Mouse (Mus musculus) kidney, adult 2 months (tissue): ENCODE results near the gene Gatd1. TPM values are rescaled to one million over a fixed set of nuclear protein-coding genes. Genes with fewer than 3 reads are reported as not detected.

Experiments used
- DNase-seq: peaks from one replicate; pipeline ENCODE4 v3.0.0; 2021
- H3K27ac ChIP-seq: fragments of 200-500 bp; 2 replicates; pipeline ENCODE4 v1.5.1; 2012; ENCODE audit warnings: low read depth, low read length, control low read depth, inconsistent platforms; ENCODE audit not compliant: insufficient read depth
- H3K27me3 ChIP-seq: fragments of 200-500 bp; replicated peaks from 2 replicates; pipeline ENCODE4 v1.6.1; 2012; ENCODE audit warnings: mild to moderate bottlenecking, moderate library complexity, low read length, inconsistent platforms; ENCODE audit not compliant: control insufficient read depth, insufficient read depth
- H3K36me3 ChIP-seq: fragments of 200-500 bp; 2 replicates; pipeline ENCODE4 v1.6.1; 2012; ENCODE audit warnings: mild to moderate bottlenecking, moderate library complexity, low read length, inconsistent platforms; ENCODE audit not compliant: control insufficient read depth, insufficient read depth
- H3K4me1 ChIP-seq: fragments of 200-500 bp; 2 replicates; pipeline ENCODE4 v1.6.1; 2011; ENCODE audit warnings: low read length; ENCODE audit not compliant: control insufficient read depth, insufficient read depth
- H3K4me3 ChIP-seq: fragments of 200-500 bp; 2 replicates; pipeline ENCODE4 v1.5.1; 2011; ENCODE audit warnings: mild to moderate bottlenecking, low read depth, low read length, control low read depth; ENCODE audit not compliant: insufficient read depth
- CTCF ChIP-seq: fragments of 200-500 bp; conservative IDR thresholded peaks from 2 replicates; pipeline ENCODE4 v1.5.1; 2011; ENCODE audit warnings: low read depth, mild to moderate bottlenecking, control low read depth, low read length, moderate library complexity, mixed read lengths; ENCODE audit not compliant: insufficient read depth, insufficient read length
- POLR2A ChIP-seq: fragments of 200-500 bp; IDR thresholded peaks from one replicate; pipeline ENCODE4 v1.6.1; 2011; ENCODE audit warnings: low read depth, low read length, control low read depth
- WGBS: fragments of 180-500 bp; shearing (Covaris S2); methylation state at CpG from one replicate; pipeline ENCODE4 v1.1.7; 2018; 5-methylcytosine and 5-hydroxymethylcytosine counted together
- polyA plus RNA-seq: library from polyadenylated mRNA; depleted of rRNA; stranded (reverse); fragments of >200 nt; gene quantifications from 2 replicates; pipeline ENCODE4 v1.2.3, GENCODE M21; 2012; rRNA removed

The Gatd1 gene
- polyA plus RNA-seq = 51.7 and 58.4 TPM in 2 replicates

DNA sequence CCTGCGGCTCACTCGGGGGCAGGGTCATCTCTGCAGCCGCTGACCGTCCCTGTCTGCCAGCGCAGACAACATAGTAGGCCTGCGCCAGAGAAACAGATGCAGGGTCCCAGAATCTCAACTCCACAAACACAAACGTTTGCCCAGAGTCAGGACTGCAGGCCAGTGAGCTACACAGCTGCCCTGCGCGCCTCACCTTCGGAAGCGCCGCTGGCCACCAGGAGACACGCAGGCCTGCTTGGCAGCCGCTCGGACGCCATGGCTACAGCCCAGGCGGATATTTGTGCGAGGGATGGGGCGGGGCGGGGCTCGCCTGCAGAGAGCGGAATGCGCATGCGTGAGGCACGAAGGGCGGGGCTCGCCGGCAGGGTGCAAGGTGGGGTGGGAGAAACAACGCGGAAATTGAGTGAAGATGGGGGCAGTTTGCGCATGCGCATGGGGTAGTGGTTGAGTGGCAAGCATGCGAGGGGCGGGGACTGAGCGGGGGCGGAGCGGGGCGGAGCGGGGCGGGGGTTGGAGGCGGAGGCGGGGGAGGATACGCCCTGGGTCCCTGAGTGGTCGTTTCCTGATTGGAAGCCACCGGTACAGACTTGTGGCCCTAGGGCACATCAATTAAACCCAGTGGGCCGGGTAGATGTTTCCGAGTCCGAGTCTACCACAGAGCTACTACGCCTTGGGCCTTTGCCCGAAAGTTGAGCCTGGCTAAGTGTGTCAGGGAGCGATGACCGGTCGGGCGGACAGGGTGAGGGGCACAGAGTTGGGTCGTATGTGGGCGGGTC, at the start of gene Gatd1:
Gene Gatd1, minus strand, starts transcription at position 328 of the 776 bp plus-strand sequence.
- H3K36me3 ChIP-seq = no peaks in the 10 kb centered on the region; the same call in 1 of the 2 replicates
- under 1% methylated on average over 50 of the region's 56 CpGs for WGBS
- no peaks in the 10 kb centered on the region for H3K27me3 ChIP-seq
- peak within 1 kb of the TSS; percentile 89 for H3K4me3 ChIP-seq
- peaks cover 4% of the 10 kb centered on the region; the same call in 1 of the 2 replicates for H3K4me1 ChIP-seq
- H3K27ac ChIP-seq = peak within 1 kb of the TSS; percentile 74
- DNase-seq = peak; percentile 100
- 0 out of 2 replicates have a peak, but pooled peaks have one; percentile 0 for TF ChIP-seq CTCF
- TF ChIP-seq POLR2A = peak; percentile 84

DNA sequence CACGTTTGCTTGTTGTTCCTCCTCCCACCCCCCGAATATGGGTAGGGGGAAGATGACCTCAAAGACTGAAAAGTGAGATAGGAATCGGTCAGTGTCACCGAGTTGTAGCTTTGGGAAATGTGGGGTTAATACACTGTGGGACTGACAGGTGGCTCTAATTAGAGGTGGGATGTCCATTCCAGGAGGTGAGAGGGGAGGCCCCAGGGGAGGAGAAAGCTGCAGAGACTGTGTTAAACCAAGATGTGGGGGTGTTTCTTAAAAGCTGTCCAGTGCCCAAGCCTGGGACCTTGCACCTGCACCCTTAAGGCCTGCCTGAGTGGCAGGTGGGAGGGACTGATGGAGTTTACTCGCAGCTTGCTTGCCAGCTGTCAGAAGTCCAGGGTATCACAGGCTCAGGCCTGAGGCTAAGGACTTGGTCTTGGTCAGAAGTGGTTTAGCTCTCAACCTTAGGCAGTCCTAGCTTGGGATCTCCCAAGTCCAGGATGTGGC, 48.4 kb upstream of the Gatd1 start:
- TF ChIP-seq POLR2A (no peak), CTCF (no peak)
- DNase-seq = peak; percentile 88
- Histone ChIP-seq H3K36me3 (no peaks in the 10 kb centered on the region), H3K27ac (peak overlapping the region; percentile 44; the same call in 1 of the 2 replicates), H3K4me1 (peaks cover 10% of the 10 kb centered on the region), H3K4me3 (peak overlapping the region; percentile 66), H3K27me3 (no peaks in the 10 kb centered on the region)
- WGBS = 12% methylated on average over 5 of the region's 5 CpGs

DNA sequence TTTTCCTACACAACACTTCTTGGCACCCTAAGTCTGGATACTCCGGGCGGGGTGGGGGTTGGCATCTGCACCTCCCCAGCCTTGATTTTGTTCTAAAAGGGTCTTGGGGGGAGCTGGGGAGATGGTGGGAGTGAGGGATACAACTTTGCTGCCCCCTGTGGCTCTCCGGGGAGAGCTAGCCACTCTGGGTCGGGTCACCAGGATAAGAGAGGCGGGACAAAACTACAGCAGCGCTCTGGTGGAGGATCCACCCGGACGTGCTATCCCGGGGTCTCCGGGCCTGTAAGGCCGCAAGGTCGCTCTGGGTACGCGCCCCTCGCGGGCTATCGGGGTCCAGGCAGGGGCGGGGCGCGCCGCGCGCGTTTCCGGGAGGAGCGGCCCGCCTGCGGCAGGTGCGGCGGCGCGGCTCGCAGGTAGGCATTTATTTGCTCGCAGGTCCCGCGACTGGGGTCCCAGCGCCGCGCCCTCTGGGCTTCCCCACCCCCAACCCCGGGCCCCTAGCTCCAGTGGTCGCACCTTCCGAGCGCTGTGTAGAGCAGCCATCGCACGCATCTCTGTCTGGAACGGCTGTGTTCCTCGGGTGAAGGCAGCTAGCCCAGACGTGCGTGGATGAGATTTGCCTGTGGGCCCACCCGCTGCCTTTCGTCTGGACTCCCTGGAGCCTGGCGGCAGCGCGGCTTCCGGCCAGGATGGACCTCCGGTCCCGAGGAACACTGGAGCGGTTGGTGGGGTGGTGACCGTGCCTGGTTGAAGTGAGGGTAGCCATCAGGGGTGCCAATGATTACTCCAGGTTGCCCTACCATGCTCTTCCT, 47.8 kb upstream of the Gatd1 start:
- no peak for DNase-seq
- Histone ChIP-seq H3K27ac (peak overlapping the region; percentile 44), H3K4me1 (peaks cover 10% of the 10 kb centered on the region), H3K4me3 (peak overlapping the region; percentile 66), H3K27me3 (no peaks in the 10 kb centered on the region), H3K36me3 (no peaks in the 10 kb centered on the region)
- TF ChIP-seq CTCF (no peak; the same call in 1 of the 2 replicates), POLR2A (no peak)
- WGBS = 2% methylated on average over 59 of the region's 59 CpGs

DNA sequence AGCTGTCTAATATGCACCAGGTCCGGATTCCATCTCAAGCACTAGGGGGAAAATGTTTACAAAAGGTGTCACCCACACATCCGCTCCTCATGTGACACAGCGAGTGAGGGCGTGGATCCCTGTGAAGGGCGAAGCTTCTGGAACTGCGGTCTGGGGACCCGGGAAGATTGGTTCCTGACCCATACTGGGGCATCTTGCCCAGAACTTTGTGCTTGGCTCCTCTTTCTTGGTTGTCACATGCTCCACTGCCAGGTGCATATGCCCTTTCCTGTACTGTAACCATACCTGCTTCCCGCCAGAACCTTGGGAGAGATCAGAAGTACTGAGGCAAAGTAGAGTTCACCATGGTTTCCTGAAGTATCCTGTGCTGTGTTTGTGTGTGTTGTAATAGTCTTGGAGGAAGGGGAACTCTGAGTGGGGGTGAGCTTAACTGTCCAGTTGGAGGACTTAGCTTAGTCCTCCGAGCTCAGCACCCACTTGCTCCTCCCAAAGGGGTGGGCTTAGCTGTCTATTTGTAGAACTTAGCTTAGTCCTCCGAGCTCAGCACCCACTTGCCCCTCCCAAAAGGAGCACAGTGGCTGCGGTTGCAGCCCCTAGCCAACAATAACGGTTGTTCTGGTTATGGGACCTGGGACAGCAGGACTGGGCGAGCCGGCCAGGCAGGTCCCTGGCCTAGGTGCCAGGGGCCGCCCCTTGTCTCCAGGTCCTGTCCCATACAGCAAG, 46.6 kb upstream of the Gatd1 start, which contains the start of gene Cracr2b:
Gene Cracr2b, plus strand, starts transcription at position 704 of the 723 bp plus-strand sequence.
- TF ChIP-seq CTCF = no peak
- no peak for TF ChIP-seq POLR2A
- Histone ChIP-seq H3K27me3 (no peaks in the 10 kb centered on the region), H3K27ac (peak within 1 kb of the TSS; percentile 44), H3K4me3 (peak within 1 kb of the TSS; percentile 66), H3K36me3 (no peaks in the 10 kb centered on the region), H3K4me1 (peaks cover 13% of the 10 kb centered on the region)
- no peak for DNase-seq
- 72% methylated on average over 15 of the region's 15 CpGs for WGBS

DNA sequence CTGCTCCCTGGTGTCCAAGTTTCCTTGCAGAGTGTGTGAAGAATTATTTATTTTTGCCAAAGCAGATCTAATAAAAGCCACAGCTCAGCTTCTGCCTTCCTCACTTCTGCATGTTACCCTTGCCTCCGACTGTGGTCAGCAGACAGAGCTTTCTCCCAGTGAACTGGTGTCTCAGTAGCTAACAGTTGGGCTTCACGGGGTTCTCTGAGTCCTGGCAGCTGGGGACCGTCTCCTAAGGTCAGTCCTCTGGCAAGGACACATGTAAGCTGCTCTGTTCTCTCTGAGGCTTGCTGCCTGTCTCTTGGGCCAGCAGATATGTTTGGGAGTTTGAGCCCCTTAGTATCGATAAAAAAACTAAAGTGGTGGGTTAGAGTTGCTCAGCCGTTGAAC, 46.1 kb upstream of the Gatd1 start:
- no peak overlapping the region for H3K27ac ChIP-seq
- no peaks in the 10 kb centered on the region for H3K27me3 ChIP-seq
- peaks cover 13% of the 10 kb centered on the region for H3K4me1 ChIP-seq
- no peak for TF ChIP-seq CTCF
- no peak for TF ChIP-seq POLR2A
- H3K4me3 ChIP-seq = no peak overlapping the region
- DNase-seq = no peak
- 58% methylated on average over 5 of the region's 5 CpGs for WGBS
- no peaks in the 10 kb centered on the region for H3K36me3 ChIP-seq

DNA sequence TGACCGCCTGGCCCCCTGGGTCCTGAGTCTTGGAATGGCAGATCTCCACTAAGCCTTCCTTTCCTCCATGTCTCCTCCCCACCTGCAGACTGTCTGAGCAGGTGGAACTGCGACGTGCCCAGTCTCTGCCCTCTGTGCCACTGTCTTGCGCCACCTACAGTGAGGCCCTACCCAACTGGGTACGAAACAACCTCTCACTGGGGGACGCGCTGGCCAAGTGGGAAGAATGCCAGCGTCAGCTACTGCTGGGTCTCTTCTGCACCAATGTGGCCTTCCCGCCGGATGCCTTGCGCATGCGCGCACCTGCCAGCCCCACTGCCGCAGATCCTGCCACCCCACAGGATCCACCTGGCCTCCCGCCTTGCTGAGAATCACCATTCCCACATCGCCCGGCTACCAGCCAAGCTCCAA, 45.4 kb upstream of the Gatd1 start:
- H3K27me3 ChIP-seq = no peaks in the 10 kb centered on the region
- no peak for TF ChIP-seq CTCF
- no peak for TF ChIP-seq POLR2A
- no peak for DNase-seq
- H3K4me1 ChIP-seq = peaks cover 16% of the 10 kb centered on the region
- 89% methylated on average over 17 of the region's 17 CpGs for WGBS
- no peak overlapping the region for H3K4me3 ChIP-seq
- H3K36me3 ChIP-seq = no peaks in the 10 kb centered on the region
- no peak overlapping the region for H3K27ac ChIP-seq

DNA sequence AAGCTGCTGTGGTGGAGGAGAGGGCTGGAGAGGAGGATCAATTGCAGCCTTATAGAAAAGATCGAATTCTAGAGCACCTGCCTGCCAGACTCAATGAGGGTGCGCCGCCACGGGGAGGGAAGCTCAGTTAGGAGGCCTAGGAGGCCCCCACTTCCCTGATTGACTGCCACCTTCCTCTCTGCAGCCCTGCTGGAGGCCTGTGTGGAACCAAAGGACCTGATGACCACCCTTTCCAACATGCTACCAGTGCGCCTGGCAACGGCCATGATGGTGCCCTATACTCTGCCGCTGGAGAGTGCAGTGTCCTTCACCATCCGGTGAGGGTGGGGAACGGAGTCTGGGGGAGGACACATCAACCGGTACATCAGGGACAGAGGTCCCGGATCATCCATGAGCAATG, 44.7 kb upstream of the Gatd1 start:
- WGBS = 89% methylated on average over 11 of the region's 11 CpGs
- Histone ChIP-seq H3K4me3 (no peak overlapping the region), H3K4me1 (peaks cover 16% of the 10 kb centered on the region), H3K27me3 (no peaks in the 10 kb centered on the region), H3K27ac (no peak overlapping the region), H3K36me3 (no peaks in the 10 kb centered on the region)
- DNase-seq = no peak
- TF ChIP-seq POLR2A = no peak
- no peak for TF ChIP-seq CTCF
